Mouse (Mus musculus): Measurements from ENCODE around the gene Thbs2.
"Not testable (repeated sequence)": the region's sequence is repeated elsewhere in the genome, so short reads cannot be mapped to it uniquely, and the experiment has no call there.

Thbs2 gene

DNA sequence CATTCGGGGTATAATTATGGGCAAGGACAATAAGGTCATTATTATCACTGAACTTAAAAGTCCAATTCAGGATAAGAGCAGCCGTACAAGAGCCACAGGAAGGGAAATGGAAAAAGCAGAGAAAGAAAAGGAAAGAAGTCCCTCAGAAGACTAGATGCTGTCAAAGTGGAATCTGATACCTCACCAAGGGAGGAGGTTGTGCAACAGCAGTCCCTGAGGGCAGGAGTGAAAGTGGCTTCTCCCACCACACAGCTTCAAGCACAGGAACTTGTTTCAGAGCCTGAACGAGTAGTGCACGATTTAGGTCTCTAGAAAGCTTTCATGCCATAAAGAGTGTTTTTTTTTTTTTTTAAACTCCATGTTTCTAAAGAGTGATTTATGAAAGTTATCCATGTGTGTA lies 65.1 kb downstream of the Thbs2 start:
- DNase-seq (ENCODE audit: low spot score): no peak

GRCm38 (mm10) chr17:14627828-14628338 lies 66.2 kb downstream of the Thbs2 start:
- no peak for DNase-seq (ENCODE audit: low spot score)

GRCm38 (mm10) chr17:14624433-14624832 lies 69.6 kb downstream of the Thbs2 start:
- DNase-seq (ENCODE audit: low spot score): no peak

DNA sequence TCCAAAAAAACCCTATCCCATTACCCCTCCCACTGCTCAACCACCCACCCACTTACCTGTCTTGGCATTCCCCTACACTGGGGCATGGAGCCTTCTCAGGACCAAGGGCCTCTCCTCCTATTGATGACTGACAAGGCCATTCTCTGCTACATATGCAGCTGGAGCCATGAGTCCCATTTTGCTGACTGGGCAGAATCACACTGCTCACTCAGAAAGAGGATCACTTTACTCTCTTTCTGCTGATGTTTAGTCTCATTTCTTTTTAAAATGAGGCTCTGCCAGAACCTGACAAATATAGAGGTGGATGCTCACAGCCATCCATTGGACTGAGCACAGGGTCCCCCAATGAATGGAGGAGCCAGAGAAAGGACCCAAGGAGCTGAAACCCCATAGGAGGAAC lies 73.0 kb downstream of the Thbs2 start:
- DNase-seq (ENCODE audit: low spot score): not testable (repeated sequence)

DNA sequence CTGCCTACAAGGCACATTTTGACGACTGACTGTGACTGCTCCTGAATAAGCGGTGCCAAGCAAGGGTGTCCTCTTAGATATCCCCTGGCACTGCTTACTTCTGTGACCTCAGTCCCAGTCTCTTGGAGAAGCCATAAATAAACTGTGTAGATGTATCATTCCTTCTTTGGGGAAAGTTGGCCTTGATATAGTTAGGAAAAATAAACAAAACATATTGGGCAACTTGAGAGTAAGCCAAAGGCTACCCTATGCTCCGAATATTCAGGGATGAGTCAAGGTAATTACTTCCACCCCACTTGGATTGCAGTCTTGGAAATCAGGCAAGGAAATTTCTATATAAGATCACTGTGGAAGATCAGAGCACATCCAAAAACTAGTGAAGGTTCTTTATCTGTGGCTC lies 74.0 kb downstream of the Thbs2 start:
- no peak for DNase-seq (ENCODE audit: low spot score)

DNA sequence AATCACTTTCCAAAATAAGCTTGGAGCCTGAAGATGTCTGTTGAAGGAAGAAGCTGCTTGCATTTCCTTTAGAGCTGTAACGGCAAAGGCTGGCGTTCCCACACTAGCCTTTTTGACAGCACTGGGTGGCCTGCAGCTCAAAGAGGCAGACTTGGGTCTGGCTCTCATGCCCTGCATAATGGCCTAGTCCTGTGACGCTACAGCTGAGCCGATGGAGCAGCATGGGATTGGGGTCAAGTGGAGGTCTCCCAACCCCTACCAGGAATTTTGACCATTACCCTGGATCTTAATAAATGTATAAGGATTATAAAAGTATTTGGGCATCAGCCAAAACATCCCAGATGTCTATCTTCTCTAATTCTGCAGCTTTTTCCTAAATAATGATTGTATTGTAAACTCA lies 75.0 kb downstream of the Thbs2 start:
- no peak for DNase-seq (ENCODE audit: low spot score)
